Mouse (Mus musculus): ENCODE data around the gene Ist1. TPM values are rescaled to one million over a fixed set of nuclear protein-coding genes. Genes with fewer than 3 reads are reported as not detected.

The Ist1 gene
- polyA plus RNA-seq, 1 experiment, result 80.4 TPM

GRCm38 (mm10) chr8:109675896-109676643 lies 17.0 kb downstream of the Ist1 start:
- Histone ChIP-seq H3K36me3 (ENCODE audit: control insufficient read depth, insufficient read depth, low read length, poor library complexity, severe bottlenecking) (peaks cover 79% of the 10 kb centered on the region), H3K4me1 (ENCODE audit: control insufficient read depth, insufficient read depth, low read length) (no peaks in the 10 kb centered on the region), H3K27ac (ENCODE audit: insufficient read depth, low read length) (no peak overlapping the region), H3K27me3 (ENCODE audit: control insufficient read depth, insufficient read depth, low read length, poor library complexity, severe bottlenecking) (no peaks in the 10 kb centered on the region), H3K9me3 (replicated peaks; ENCODE audit: control insufficient read depth, insufficient read depth, low read length, poor library complexity, severe bottlenecking) (no peaks in the 10 kb centered on the region), H3K4me3 (ENCODE audit: low read depth, low read length) (no peak overlapping the region), H3K9ac (ENCODE audit: low read depth, poor library complexity, severe bottlenecking) (no peak overlapping the region)
- TF ChIP-seq EP300 (IDR thresholded peaks at IDR 0.05; ENCODE audit: insufficient read depth, low read depth, low read length), result no peak
- TF ChIP-seq POLR2A (IDR thresholded peaks at IDR 0.05; ENCODE audit: insufficient read depth, low read length), result no peak
- no peak for TF ChIP-seq CTCF (IDR thresholded peaks at IDR 0.05; ENCODE audit: low read depth, low read length)

- Histone ChIP-seq H3K27me3 (ENCODE audit: control insufficient read depth, insufficient read depth, low read length, poor library complexity, severe bottlenecking) (no peaks in the 10 kb centered on the region), H3K9me3 (replicated peaks; ENCODE audit: control insufficient read depth, insufficient read depth, low read length, poor library complexity, severe bottlenecking) (no peaks in the 10 kb centered on the region), H3K9ac (ENCODE audit: low read depth, poor library complexity, severe bottlenecking) (no peak overlapping the region), H3K27ac (ENCODE audit: insufficient read depth, low read length) (no peak overlapping the region), H3K4me1 (ENCODE audit: control insufficient read depth, insufficient read depth, low read length) (no peaks in the 10 kb centered on the region), H3K4me3 (ENCODE audit: low read depth, low read length) (no peak overlapping the region), H3K36me3 (ENCODE audit: control insufficient read depth, insufficient read depth, low read length, poor library complexity, severe bottlenecking) (peaks cover 74% of the 10 kb centered on the region)
- TF ChIP-seq CTCF (IDR thresholded peaks at IDR 0.05; ENCODE audit: low read depth, low read length) (no peak), EP300 (IDR thresholded peaks at IDR 0.05; ENCODE audit: insufficient read depth, low read depth, low read length) (no peak), POLR2A (IDR thresholded peaks at IDR 0.05; ENCODE audit: insufficient read depth, low read length) (no peak)
These were observed 19.5 kb downstream of the Ist1 start for GRCm38 (mm10) chr8:109673596-109673995.

GRCm38 (mm10) chr8:109672656-109673055 lies 20.4 kb downstream of the Ist1 start:
- H3K9ac ChIP-seq (ENCODE audit: low read depth, poor library complexity, severe bottlenecking), result no peak overlapping the region
- peaks cover 67% of the 10 kb centered on the region for H3K36me3 ChIP-seq (ENCODE audit: control insufficient read depth, insufficient read depth, low read length, poor library complexity, severe bottlenecking)
- TF ChIP-seq EP300 (IDR thresholded peaks at IDR 0.05; ENCODE audit: insufficient read depth, low read depth, low read length) (no peak), POLR2A (IDR thresholded peaks at IDR 0.05; ENCODE audit: insufficient read depth, low read length) (no peak), CTCF (IDR thresholded peaks at IDR 0.05; ENCODE audit: low read depth, low read length) (no peak)
- H3K4me1 ChIP-seq (ENCODE audit: control insufficient read depth, insufficient read depth, low read length), result no peaks in the 10 kb centered on the region
- no peak overlapping the region for H3K4me3 ChIP-seq (ENCODE audit: low read depth, low read length)
- no peaks in the 10 kb centered on the region for H3K27me3 ChIP-seq (ENCODE audit: control insufficient read depth, insufficient read depth, low read length, poor library complexity, severe bottlenecking)
- H3K9me3 ChIP-seq (replicated peaks; ENCODE audit: control insufficient read depth, insufficient read depth, low read length, poor library complexity, severe bottlenecking), result no peaks in the 10 kb centered on the region
- H3K27ac ChIP-seq (ENCODE audit: insufficient read depth, low read length), result no peak overlapping the region

- Histone ChIP-seq H3K4me3 (ENCODE audit: low read depth, low read length) (no peak overlapping the region), H3K4me1 (ENCODE audit: control insufficient read depth, insufficient read depth, low read length) (no peaks in the 10 kb centered on the region), H3K36me3 (ENCODE audit: control insufficient read depth, insufficient read depth, low read length, poor library complexity, severe bottlenecking) (peaks cover 9% of the 10 kb centered on the region; the same call in 1 of the 2 replicates), H3K9ac (ENCODE audit: low read depth, poor library complexity, severe bottlenecking) (no peak overlapping the region), H3K9me3 (replicated peaks; ENCODE audit: control insufficient read depth, insufficient read depth, low read length, poor library complexity, severe bottlenecking) (no peaks in the 10 kb centered on the region), H3K27me3 (ENCODE audit: control insufficient read depth, insufficient read depth, low read length, poor library complexity, severe bottlenecking) (no peaks in the 10 kb centered on the region), H3K27ac (ENCODE audit: insufficient read depth, low read length) (no peak overlapping the region)
- TF ChIP-seq POLR2A (IDR thresholded peaks at IDR 0.05; ENCODE audit: insufficient read depth, low read length), result no peak
- no peak for TF ChIP-seq EP300 (IDR thresholded peaks at IDR 0.05; ENCODE audit: insufficient read depth, low read depth, low read length)
- no peak for TF ChIP-seq CTCF (IDR thresholded peaks at IDR 0.05; ENCODE audit: low read depth, low read length)
These were observed 26.4 kb downstream of the Ist1 start for GRCm38 (mm10) chr8:109666616-109667015.

GRCm38 (mm10) chr8:109662328-109662727 lies 30.7 kb downstream of the Ist1 start:
- H3K27me3 ChIP-seq (ENCODE audit: control insufficient read depth, insufficient read depth, low read length, poor library complexity, severe bottlenecking), result no peaks in the 10 kb centered on the region
- H3K27ac ChIP-seq (ENCODE audit: insufficient read depth, low read length), result no peak overlapping the region
- no peaks in the 10 kb centered on the region for H3K9me3 ChIP-seq (replicated peaks; ENCODE audit: control insufficient read depth, insufficient read depth, low read length, poor library complexity, severe bottlenecking)
- TF ChIP-seq EP300 (IDR thresholded peaks at IDR 0.05; ENCODE audit: insufficient read depth, low read depth, low read length) (no peak), POLR2A (IDR thresholded peaks at IDR 0.05; ENCODE audit: insufficient read depth, low read length) (no peak), CTCF (IDR thresholded peaks at IDR 0.05; ENCODE audit: low read depth, low read length) (no peak)
- no peaks in the 10 kb centered on the region for H3K36me3 ChIP-seq (ENCODE audit: control insufficient read depth, insufficient read depth, low read length, poor library complexity, severe bottlenecking)
- H3K4me3 ChIP-seq (ENCODE audit: low read depth, low read length), result no peak overlapping the region
- H3K4me1 ChIP-seq (ENCODE audit: control insufficient read depth, insufficient read depth, low read length), result no peaks in the 10 kb centered on the region
- no peak overlapping the region for H3K9ac ChIP-seq (ENCODE audit: low read depth, poor library complexity, severe bottlenecking)

- Histone ChIP-seq H3K9ac (ENCODE audit: low read depth, poor library complexity, severe bottlenecking) (no peak overlapping the region), H3K36me3 (ENCODE audit: control insufficient read depth, insufficient read depth, low read length, poor library complexity, severe bottlenecking) (no peaks in the 10 kb centered on the region), H3K9me3 (replicated peaks; ENCODE audit: control insufficient read depth, insufficient read depth, low read length, poor library complexity, severe bottlenecking) (no peaks in the 10 kb centered on the region), H3K4me1 (ENCODE audit: control insufficient read depth, insufficient read depth, low read length) (no peaks in the 10 kb centered on the region), H3K4me3 (ENCODE audit: low read depth, low read length) (no peak overlapping the region), H3K27ac (ENCODE audit: insufficient read depth, low read length) (no peak overlapping the region), H3K27me3 (ENCODE audit: control insufficient read depth, insufficient read depth, low read length, poor library complexity, severe bottlenecking) (no peaks in the 10 kb centered on the region)
- TF ChIP-seq POLR2A (IDR thresholded peaks at IDR 0.05; ENCODE audit: insufficient read depth, low read length), result no peak
- no peak for TF ChIP-seq CTCF (IDR thresholded peaks at IDR 0.05; ENCODE audit: low read depth, low read length)
- no peak for TF ChIP-seq EP300 (IDR thresholded peaks at IDR 0.05; ENCODE audit: insufficient read depth, low read depth, low read length)
These were observed 36.2 kb downstream of the Ist1 start for GRCm38 (mm10) chr8:109656860-109657259.
